Mouse (Mus musculus): ENCODE data around the gene Unc13c. TPM values are rescaled to one million over a fixed set of nuclear protein-coding genes. Genes with fewer than 3 reads are reported as not detected.

Unc13c gene
- polyA plus RNA-seq, 1 experiment = not detected

- Histone ChIP-seq H3K27me3 (ENCODE audit: control insufficient read depth) (peaks cover 5% of the 10 kb centered on the region), H3K9me3 (ENCODE audit: control insufficient read depth, low read length) (no peaks in the 10 kb centered on the region), H3K36me3 (ENCODE audit: control insufficient read depth) (no peaks in the 10 kb centered on the region), H3K4me3 (replicated peaks) (no peak overlapping the region), H3K4me1 (ENCODE audit: control insufficient read depth) (no peaks in the 10 kb centered on the region)
- no peak for TF ChIP-seq GATA1 (IDR thresholded peaks at IDR 0.05; ENCODE audit: low read length)
- no peak for TF ChIP-seq TAL1 (IDR thresholded peaks at IDR 0.05; ENCODE audit: low read length)
Measured at GRCm38 (mm10) chr9:73965322-73965915, 3.3 kb downstream of the Unc13c start.

DNA sequence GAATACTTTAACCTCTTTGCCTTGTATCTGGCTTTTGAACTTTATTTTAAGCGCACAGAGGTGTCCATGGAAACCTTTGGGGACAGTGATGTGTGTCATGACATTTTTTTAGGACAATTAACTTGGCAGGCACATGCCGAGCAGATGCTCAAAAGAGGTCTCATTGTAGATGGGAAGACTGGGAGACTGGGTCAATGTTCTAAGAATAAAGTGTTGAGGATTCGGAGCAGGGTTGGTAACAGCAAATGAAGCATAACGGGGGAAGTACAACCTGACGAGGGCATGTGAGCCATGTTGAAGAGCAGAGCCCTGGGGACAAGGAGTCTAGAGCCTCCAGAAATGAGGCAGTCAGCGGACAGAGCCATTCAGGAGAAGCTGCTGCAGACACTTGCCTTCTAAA is 6.3 kb downstream of the Unc13c start:
- Histone ChIP-seq H3K4me1 (ENCODE audit: control insufficient read depth) (no peaks in the 10 kb centered on the region), H3K36me3 (ENCODE audit: control insufficient read depth) (no peaks in the 10 kb centered on the region), H3K4me3 (replicated peaks) (no peak overlapping the region), H3K9me3 (ENCODE audit: control insufficient read depth, low read length) (no peaks in the 10 kb centered on the region), H3K27me3 (ENCODE audit: control insufficient read depth) (no peaks in the 10 kb centered on the region)
- TF ChIP-seq TAL1 (IDR thresholded peaks at IDR 0.05; ENCODE audit: low read length) = no peak

- no peaks in the 10 kb centered on the region for H3K9me3 ChIP-seq (ENCODE audit: control insufficient read depth, low read length)
- no peaks in the 10 kb centered on the region for H3K36me3 ChIP-seq (ENCODE audit: control insufficient read depth)
- H3K4me1 ChIP-seq (ENCODE audit: control insufficient read depth) = no peaks in the 10 kb centered on the region
- H3K4me3 ChIP-seq (replicated peaks) = no peak overlapping the region
- no peaks in the 10 kb centered on the region for H3K27me3 ChIP-seq (ENCODE audit: control insufficient read depth)
- TF ChIP-seq TAL1 (IDR thresholded peaks at IDR 0.05; ENCODE audit: low read length) (no peak), GATA1 (IDR thresholded peaks at IDR 0.05; ENCODE audit: low read length) (no peak)
Measured at GRCm38 (mm10) chr9:73952331-73952730, 16.4 kb downstream of the Unc13c start.

DNA sequence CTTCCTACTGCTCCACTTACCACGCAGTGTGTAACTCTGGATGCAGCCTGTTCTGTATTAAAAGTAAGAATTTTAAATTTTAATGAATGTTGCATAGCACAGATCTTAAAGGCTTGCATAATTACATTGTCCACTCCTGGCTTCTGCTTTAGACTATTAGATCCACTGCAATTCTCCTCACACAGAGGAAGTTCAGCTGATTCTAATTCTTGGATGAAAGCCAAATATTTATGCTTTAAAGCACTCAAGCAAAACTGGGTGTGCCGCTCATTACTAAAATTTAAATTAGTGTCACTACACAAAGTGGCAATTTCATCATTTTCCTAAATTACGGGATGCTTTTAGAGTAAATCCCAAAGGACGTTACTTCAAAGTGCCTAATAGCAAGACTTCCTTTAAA is 17.2 kb downstream of the Unc13c start:
- Histone ChIP-seq H3K4me1 (ENCODE audit: control insufficient read depth) (no peaks in the 10 kb centered on the region), H3K4me3 (replicated peaks) (no peak overlapping the region), H3K36me3 (ENCODE audit: control insufficient read depth) (no peaks in the 10 kb centered on the region), H3K27me3 (ENCODE audit: control insufficient read depth) (no peaks in the 10 kb centered on the region), H3K9me3 (ENCODE audit: control insufficient read depth, low read length) (no peaks in the 10 kb centered on the region)
- no peak for TF ChIP-seq GATA1 (IDR thresholded peaks at IDR 0.05; ENCODE audit: low read length)
- TF ChIP-seq TAL1 (IDR thresholded peaks at IDR 0.05; ENCODE audit: low read length) = no peak

GRCm38 (mm10) chr9:73934844-73935243 is 33.9 kb downstream of the Unc13c start:
- Histone ChIP-seq H3K9me3 (ENCODE audit: control insufficient read depth, low read length) (peaks cover 35% of the 10 kb centered on the region), H3K4me3 (replicated peaks) (no peak overlapping the region), H3K36me3 (ENCODE audit: control insufficient read depth) (no peaks in the 10 kb centered on the region), H3K27me3 (ENCODE audit: control insufficient read depth) (no peaks in the 10 kb centered on the region), H3K4me1 (ENCODE audit: control insufficient read depth) (no peaks in the 10 kb centered on the region)
- TF ChIP-seq GATA1 (IDR thresholded peaks at IDR 0.05; ENCODE audit: low read length) = no peak
- no peak for TF ChIP-seq TAL1 (IDR thresholded peaks at IDR 0.05; ENCODE audit: low read length)

- H3K4me3 ChIP-seq (replicated peaks) = no peak overlapping the region
- TF ChIP-seq GATA1 (IDR thresholded peaks at IDR 0.05; ENCODE audit: low read length) (no peak), TAL1 (IDR thresholded peaks at IDR 0.05; ENCODE audit: low read length) (no peak)
- peaks cover 35% of the 10 kb centered on the region for H3K9me3 ChIP-seq (ENCODE audit: control insufficient read depth, low read length)
- no peaks in the 10 kb centered on the region for H3K36me3 ChIP-seq (ENCODE audit: control insufficient read depth)
- no peaks in the 10 kb centered on the region for H3K27me3 ChIP-seq (ENCODE audit: control insufficient read depth)
- no peaks in the 10 kb centered on the region for H3K4me1 ChIP-seq (ENCODE audit: control insufficient read depth)
Measured at GRCm38 (mm10) chr9:73931988-73932387, 36.8 kb downstream of the Unc13c start.

DNA sequence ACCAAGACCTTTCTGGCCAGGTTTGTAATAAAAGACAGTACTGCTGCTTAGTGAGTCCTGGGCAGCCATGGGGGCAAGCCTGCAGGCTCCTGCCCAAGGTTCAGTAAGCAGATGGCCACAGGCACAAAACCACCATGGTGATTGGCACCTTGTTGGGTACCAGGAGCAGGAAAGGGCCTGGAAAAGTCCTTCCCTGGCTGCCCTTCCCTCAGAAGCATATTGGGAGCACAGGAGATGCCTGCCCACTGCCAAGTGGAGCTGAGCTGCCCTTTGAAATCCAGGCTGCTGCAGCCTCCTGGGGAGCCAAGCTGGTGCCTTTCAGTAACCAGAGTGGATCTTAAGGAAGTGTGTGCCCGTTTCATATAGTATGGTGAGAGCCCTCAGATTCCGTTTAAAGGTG is 41.5 kb downstream of the Unc13c start:
- no peak for TF ChIP-seq TAL1 (IDR thresholded peaks at IDR 0.05; ENCODE audit: low read length)
- no peak for TF ChIP-seq GATA1 (IDR thresholded peaks at IDR 0.05; ENCODE audit: low read length)
- Histone ChIP-seq H3K36me3 (ENCODE audit: control insufficient read depth) (no peaks in the 10 kb centered on the region), H3K4me1 (ENCODE audit: control insufficient read depth) (no peaks in the 10 kb centered on the region), H3K9me3 (ENCODE audit: control insufficient read depth, low read length) (peaks cover 21% of the 10 kb centered on the region), H3K4me3 (replicated peaks) (no peak overlapping the region), H3K27me3 (ENCODE audit: control insufficient read depth) (no peaks in the 10 kb centered on the region)

- Histone ChIP-seq H3K4me3 (replicated peaks) (no peak overlapping the region), H3K36me3 (ENCODE audit: control insufficient read depth) (no peaks in the 10 kb centered on the region), H3K4me1 (ENCODE audit: control insufficient read depth) (no peaks in the 10 kb centered on the region), H3K27me3 (ENCODE audit: control insufficient read depth) (no peaks in the 10 kb centered on the region), H3K9me3 (ENCODE audit: control insufficient read depth, low read length) (peaks cover 9% of the 10 kb centered on the region)
- TF ChIP-seq TAL1 (IDR thresholded peaks at IDR 0.05; ENCODE audit: low read length) (no peak), GATA1 (IDR thresholded peaks at IDR 0.05; ENCODE audit: low read length) (no peak)
Measured at GRCm38 (mm10) chr9:73922449-73923115, 46.2 kb downstream of the Unc13c start.

DNA sequence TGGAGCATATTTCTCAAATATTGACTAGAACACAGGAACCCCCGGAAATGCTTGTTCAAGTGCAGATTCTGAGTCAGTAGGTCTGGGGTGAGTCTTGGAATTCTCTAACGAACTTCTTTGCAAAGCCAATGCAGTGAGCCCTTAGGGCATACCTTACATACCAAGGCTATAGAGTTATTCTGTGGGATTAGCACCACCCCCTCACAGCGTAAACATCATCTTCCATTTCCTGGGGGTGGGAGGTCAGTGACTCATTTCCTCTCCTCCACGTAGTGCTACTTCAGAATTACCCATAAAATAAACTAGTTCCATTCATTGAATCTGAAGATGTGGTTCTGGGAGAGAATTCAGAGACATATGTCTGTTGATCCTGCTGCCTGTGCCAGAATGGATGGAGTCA is 62.8 kb downstream of the Unc13c start:
- Histone ChIP-seq H3K36me3 (ENCODE audit: control insufficient read depth) (no peaks in the 10 kb centered on the region), H3K4me1 (ENCODE audit: control insufficient read depth) (no peaks in the 10 kb centered on the region), H3K9me3 (ENCODE audit: control insufficient read depth, low read length) (peaks cover 13% of the 10 kb centered on the region), H3K27me3 (ENCODE audit: control insufficient read depth) (no peaks in the 10 kb centered on the region), H3K4me3 (replicated peaks) (no peak overlapping the region)
- TF ChIP-seq TAL1 (IDR thresholded peaks at IDR 0.05; ENCODE audit: low read length) (no peak), GATA1 (IDR thresholded peaks at IDR 0.05; ENCODE audit: low read length) (no peak)

Measured in erythroblast, embryonic 14.5 days (primary cell).